Mouse (Mus musculus): ENCODE results near the gene Taldo1.
"Not testable (repeated sequence)": the region's sequence is repeated elsewhere in the genome, so short reads cannot be mapped to it uniquely, and the experiment has no call there.

Taldo1 gene

DNA sequence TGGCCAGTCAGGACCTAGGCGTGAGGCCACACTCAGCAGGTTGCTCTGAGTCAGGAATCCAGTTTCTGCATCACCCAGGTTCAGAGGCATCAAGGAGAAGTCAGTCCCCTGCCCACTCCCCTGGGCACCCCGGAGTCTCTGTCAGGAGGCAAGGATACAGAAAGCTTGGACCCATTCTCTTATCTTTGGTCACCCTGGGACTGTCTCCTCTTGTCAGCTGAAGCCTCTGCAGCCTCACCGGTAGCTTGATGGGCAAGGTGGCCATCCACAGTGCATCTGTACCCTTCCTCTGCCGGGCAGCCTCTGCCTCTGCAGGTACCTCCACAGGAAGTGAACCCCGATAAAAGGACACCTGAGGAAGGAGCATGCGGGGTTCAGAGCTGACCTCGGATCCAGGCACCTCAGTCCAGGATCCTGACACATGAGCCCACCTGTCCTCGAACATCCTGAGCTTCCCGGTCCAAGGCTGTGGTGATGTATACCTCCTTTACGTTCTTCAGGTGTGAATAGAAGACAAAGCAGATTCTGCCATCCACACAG, 47.2 kb downstream of the Taldo1 start:
- DNase-seq (ENCODE audit: low read depth, low spot score): no peak

DNA sequence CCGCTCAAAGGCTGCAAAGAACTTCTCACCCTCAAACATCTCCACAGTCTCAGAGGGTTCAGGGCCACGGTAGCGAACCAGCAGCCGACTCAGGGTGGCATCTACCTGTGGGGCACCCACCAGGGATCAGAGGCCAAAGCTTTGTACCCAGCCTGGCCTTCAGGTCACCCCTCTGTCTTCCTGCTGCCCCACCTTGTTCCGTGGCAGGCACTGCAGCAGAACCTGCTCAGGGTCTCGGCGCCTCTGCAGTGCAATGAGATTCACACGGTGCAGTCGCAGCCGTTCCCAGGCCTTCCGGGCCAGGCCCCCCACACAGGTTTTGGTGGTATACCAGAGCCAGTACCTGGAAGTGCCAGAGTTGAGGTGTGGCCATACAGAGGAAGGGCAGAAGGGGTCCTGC, 47.8 kb downstream of the Taldo1 start:
- DNase-seq (ENCODE audit: low read depth, low spot score): no peak

DNA sequence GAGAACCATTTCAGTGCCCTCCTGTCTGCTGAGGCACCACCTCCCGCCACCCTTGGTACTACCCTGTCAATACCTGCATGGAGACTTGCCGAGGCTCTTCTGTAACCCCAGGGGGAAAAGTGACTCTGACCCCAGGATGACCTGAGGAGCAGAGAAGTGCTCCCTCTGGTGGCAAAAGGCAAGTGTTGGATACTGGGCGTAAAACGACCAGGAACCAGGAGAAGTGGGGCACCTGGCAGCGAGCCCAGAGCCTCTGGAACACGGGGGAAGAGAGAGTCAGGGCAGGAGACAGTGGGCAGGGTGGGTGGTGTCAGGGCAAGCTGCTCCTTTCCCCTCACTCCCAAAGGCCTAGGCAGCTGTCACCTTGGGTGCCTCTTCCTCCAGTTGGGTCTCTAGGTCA, 48.6 kb downstream of the Taldo1 start:
- DNase-seq (ENCODE audit: low read depth, low spot score): no peak

DNA sequence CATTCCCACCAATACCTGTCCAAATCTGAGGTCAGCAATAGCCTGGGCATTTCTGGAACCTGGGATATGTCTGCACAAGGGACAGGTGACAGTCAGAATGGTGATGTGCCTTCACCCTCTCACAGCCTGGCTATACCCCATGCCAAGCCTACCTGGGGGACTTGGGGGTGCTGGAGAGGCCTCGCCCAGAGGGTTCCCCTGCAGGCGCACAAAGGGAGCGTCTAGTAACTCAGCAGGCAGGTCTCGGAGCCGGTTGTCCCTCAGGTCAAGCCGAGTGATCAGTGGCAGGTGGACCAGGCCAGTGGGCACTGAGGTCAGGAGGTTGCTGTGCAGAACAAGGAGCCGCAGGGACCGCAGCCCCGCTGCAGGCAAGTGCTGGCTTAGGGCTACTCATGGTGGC, 49.5 kb downstream of the Taldo1 start:
- no peak for DNase-seq (ENCODE audit: low read depth, low spot score)

DNA sequence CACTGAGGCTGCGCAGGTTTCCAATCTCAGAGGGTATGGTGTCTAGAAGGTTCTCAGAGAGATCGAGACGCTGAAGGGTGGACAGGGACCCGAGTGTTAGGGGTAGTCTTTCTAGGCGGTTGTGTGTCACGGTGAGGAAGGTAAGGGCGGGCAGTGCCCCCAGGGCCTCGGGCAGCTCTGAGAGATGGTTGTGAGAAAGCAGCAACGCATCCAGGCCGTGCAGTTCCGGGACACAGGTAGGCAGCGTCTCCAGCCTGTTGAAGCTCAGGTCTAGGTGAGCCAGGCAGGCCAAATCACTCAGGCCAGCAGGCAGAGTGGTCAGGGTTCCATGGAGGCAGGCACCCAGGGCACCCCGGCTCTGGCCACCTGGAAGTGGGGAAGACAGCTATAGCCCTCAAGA, 50.2 kb downstream of the Taldo1 start:
- DNase-seq (ENCODE audit: low read depth, low spot score): no peak

DNA sequence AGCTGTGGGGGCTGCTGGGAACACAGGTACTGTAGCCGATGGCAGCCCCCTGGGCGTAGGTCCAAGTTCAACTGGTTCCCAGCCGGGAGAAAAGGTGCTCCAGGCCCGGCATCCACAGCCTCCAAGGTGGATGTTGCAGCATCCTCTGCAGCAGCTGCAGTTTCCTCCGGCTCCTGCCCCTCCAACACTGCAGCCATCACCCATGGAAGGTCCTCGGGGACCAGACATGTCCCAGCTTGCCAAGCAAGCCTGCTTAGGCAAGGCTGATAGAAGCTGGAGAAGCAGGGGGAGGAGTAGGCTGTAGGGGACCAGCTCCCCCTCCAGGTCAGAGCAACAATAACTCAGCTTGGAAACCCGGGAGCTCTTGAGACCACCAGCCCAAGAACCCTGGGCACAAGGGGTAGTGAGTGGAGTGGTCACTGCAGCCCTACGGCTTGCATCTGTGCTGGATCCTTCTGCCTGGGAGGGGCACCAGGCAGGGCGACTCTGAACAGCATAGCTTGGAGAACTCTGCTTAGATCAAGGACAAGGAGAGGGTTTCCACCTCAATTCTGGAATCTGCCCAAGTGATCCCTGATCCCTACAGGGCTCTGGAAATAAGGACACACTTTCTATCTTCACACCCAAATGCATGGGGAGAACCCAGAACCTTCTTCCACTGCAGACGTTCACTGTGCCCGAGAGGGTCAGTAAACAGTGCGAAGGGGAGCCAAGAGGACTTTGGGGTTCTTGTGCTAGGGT, 51.3 kb downstream of the Taldo1 start:
- DNase-seq (ENCODE audit: low read depth, low spot score): no peak

DNA sequence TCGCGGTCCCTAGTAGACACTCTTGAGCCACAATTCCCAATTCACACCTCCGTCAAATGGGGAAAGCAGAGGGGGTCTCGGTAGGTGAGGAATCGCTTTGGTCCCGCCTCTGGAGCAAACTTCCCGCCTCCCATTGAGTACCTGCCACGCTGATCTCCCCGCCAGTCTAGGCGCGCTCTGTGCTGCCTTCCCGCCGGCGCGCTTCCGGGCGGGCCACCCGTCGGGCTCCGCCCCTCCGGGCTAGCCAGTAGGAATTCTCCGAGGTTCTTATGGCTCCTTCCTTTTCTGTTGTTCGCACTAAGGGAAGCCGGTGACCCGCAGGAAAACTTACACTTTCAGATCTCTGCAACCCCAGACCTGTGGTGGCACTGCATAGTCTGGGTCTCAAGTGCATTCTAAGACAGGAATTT, 51.8 kb downstream of the Taldo1 start, which contains the start of gene Pidd1:
Pidd1 (minus strand) TSS at position 198 of the 410 bp plus-strand sequence.
- peak; percentile 57 for DNase-seq (ENCODE audit: low read depth, low spot score)

DNA sequence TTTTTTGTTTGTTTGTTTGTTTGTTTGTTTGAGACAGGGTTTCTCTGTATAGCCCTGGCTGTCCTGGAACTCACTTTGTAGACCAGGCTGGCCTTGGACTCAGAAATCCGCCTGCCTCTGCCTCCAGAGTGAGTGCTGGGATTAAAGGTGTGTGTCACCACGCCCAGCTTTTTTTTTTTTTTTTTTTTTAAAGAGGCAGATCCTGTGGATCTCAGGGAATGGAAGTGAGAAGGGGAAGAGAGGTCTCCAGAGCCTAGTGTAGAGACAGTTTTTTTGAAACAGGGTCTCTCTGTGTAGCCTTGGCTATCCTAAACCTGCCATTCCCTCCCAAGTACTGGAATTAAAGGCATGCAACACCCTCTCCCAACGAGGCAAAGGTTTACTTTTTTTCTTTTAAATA, 54.4 kb downstream of the Taldo1 start:
- DNase-seq (ENCODE audit: low read depth, low spot score): not testable (repeated sequence)

DNA sequence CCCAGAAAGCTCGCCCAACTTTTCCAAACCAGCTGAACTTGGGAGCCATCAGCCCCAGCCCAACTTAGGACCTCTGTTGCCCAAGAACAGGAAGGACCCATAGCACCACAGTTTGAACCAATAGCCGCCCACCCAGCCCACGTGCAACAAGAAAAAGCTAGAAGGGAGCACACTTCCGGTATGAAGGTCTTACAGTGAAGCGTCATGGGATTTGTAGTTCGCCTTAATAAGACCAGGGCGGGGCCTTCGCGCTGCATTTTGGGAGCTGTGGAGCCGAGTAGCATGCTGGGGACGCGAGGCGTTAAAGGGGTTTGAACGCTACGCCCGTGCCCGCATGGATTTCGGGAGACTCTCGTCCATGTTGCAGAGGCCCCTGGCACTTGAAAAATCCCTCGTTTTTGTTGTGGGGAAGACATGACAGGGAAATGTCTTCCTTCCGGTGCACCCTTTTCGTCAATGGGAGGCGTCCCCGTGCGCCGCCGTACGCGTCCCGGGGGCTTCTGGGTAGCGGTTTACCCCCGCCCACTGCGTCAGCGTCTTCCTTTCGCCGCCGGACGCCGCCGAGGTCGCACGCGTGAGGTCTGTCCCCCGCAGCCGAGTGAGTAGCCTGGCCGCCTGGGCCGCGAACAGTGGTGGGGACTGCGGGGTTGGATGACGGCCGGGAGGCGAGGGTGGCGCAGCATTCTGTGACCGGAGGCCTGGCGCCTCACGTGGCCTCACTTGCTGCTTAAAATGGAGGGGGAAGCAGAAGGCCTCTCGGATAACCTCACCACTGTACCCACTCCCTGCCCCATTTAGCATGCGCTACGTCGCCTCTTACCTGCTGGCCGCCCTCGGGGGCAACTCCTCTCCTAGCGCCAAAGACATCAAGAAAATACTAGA, 55.4 kb downstream of the Taldo1 start, which contains the start of gene Rplp2:
Rplp2 (plus strand) TSS at position 261 of the 882 bp plus-strand sequence.
- peak; percentile 87 for DNase-seq (ENCODE audit: low read depth, low spot score)

DNA sequence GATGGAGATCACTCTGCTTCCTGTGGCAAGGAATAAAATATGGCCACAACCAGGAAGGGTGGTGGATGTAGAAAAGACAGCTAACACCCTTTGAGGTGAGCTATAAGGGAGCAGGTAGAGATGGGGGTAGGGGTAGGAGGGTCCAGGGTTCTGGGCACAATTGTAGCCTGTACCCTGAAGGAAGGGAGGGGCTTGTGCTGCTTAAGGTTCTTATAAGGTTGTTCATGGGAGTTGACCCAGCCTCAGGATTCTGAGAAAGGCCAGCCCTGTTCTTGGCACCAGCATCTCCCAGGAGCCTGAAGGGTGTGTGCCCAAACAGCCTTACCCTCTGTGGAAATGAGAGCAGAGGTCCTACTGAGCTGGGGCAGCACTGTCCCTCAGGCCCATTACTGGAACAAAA, 59.9 kb downstream of the Taldo1 start:
- DNase-seq (ENCODE audit: low read depth, low spot score): no peak

All from embryo, embryonic 11.5 days (tissue).